Mouse (Mus musculus) gastrocnemius, postnatal 4 days (tissue): ENCODE measurements at regions not wholly inside any gene's neighbourhood (a gene's known extent, or its start where the extent isn't known, plus 50 kb on each side); places are given as distances from the start of the nearest gene placed in this dataset. TPM values are rescaled to one million over a fixed set of nuclear protein-coding genes. Genes with fewer than 3 reads are reported as not detected.

Experiments used
- microRNA-seq: library from miRNA; unstranded; fragments of <30 nt; microRNA quantifications from one replicate; pipeline ENCODE4 v1.2.0, GENCODE M21; 2021

Small RNAs in the stretch of these regions (microRNA-seq; reads per million reads assigned to microRNA genes)
- gene Gm44377, result not detected
